Mouse (Mus musculus): Measurements from ENCODE around the gene Ppfibp1.

- TF ChIP-seq CTCF (IDR thresholded peaks at IDR 0.05) (peak; percentile 40), EP300 (IDR thresholded peaks at IDR 0.05; ENCODE audit: insufficient read depth, low read depth, low read length) (no peak), POLR2A (IDR thresholded peaks at IDR 0.05; ENCODE audit: insufficient read depth, low read depth, low read length) (no peak)
Observed at GRCm38 (mm10) chr6:146876820-146877219, 11.5 kb upstream of the Ppfibp1 start.

All from heart, adult 2 months (tissue).